Mouse (Mus musculus): ENCODE measurements around the gene Olfr1447.

Gene Olfr1447

DNA sequence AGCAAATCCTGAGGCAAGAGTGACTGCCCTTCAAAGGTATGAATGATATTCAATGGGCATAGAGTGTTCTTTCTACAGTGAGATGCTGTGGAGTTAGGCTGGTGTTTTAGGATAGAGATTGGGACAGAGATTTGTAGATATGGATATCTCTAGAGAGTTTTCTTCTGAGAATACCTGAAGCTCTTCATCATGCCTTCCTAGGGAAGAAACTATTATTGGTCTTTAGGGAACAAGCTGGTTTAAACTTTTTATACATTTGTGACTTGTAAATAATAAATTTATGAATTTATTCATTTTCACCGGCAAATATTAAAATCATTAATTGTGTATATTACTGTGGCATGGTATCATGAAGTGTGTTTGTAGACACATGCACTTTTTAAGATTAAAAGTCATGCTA, at the start of gene Olfr1447:
Gene Olfr1447, minus strand, starts transcription at position 101 of the 400 bp plus-strand sequence.
- DNase-seq (ENCODE audit: low read depth) = no peak

DNA sequence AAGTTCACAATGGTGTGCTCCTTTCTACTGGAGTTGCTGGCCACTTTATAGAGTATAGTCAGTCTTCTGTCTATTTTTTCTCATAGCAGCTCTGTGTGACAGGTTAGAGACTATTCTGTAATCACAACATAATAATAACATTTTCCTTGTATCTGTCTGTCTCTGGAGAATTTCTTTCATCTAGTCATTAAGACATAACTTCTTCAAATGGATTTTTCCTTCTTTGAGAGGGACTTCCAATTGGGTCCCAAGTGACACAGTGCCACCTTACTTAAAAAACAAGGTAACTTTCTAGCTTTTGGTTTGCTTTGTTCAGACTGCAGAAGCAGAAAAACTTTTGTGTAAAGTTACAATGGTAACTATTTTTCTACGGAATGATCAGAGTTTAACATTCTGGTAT, 46.4 kb upstream of the Olfr1447 start, which contains the start of gene Olfr1450:
Gene Olfr1450, plus strand, starts transcription at position 301 of the 400 bp plus-strand sequence.
- no peak for DNase-seq (ENCODE audit: low read depth)

DNA sequence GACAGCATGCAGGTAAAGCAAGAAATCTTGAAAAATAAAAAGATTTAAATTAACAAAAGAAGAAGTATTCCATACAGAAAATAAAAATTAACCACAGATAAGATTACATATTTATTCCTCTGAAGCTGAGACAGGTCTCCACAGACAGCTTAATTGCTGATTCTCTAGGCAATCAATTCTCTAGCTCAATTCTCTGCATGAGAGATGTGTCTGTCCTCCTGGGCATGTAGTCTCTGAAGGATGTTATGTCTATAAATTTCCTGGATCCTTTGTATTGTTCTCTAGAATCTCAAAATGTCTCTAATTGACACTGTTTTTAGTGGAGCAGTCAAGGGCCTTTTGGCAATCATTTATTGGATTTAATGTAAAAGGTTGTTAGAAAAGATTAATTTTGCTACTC, 27.0 kb upstream of the Olfr1447 start, which contains the start of gene Olfr1449:
Gene Olfr1449, plus strand, starts transcription at position 301 of the 400 bp plus-strand sequence.
- no peak for DNase-seq (ENCODE audit: low read depth)

DNA sequence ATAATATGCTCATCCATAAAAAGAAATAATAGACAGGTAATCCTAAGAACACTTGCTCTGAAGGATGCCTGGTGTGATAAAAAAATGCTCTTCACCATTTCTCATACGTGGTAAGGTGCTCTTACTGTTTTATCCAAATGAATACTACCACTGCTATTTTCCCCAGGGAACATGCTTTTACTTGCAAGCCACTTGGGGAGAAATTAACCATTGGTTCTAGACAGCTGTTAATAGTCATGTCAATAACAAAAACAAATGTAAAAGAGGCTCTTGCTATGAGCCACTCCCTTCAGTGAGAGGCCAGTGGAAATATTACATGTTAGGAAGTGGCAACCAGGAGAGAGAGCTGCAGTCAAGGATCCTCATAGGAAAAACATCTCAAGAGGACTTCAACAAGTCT, 20.8 kb upstream of the Olfr1447 start, which contains the start of gene Olfr1448:
Gene Olfr1448, minus strand, starts transcription at position 101 of the 400 bp plus-strand sequence.
- DNase-seq (ENCODE audit: low read depth) = no peak

DNA sequence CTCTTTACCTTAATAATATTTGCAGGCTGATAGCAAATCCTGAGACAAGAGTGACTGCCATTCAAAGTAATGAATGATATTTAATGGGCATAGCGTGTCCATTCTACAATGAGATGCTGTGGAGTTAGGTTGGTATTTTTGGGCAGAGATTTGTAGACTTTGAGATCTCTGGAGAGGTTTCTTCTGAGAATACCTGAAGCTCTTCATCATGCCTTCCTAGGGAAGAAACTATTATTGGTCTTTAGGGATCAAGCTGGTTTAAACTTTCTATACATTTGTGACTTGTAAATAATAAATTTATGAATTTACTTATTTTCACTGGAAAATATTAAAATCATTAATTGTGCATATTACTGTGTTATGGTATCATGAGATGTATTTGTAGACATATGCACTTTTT, 10.1 kb downstream of the Olfr1447 start, which contains the start of gene Olfr1446:
Gene Olfr1446, minus strand, starts transcription at position 101 of the 400 bp plus-strand sequence.
- DNase-seq (ENCODE audit: low read depth) = no peak

DNA sequence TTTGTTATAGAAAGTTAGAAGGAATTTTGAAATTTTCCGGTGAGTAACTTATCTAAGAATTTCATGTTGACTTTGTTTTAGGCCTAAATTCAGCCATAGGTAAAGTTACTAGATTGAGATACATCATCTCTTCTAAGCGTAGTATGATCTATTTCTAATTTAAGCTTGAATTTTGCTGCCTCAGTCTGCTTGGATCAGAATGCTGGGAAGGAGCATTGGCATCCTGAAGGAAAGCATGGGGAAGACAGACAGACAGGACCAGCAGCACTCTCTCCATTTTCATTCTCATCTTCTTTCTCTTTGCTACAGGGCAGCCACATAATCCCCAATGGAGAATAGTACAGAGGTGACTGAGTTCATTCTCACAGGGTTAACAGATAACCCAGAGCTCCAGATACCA, 20.0 kb downstream of the Olfr1447 start, which contains the start of gene Olfr1445:
Gene Olfr1445, plus strand, starts transcription at position 301 of the 400 bp plus-strand sequence.
- DNase-seq (ENCODE audit: low read depth) = no peak

DNA sequence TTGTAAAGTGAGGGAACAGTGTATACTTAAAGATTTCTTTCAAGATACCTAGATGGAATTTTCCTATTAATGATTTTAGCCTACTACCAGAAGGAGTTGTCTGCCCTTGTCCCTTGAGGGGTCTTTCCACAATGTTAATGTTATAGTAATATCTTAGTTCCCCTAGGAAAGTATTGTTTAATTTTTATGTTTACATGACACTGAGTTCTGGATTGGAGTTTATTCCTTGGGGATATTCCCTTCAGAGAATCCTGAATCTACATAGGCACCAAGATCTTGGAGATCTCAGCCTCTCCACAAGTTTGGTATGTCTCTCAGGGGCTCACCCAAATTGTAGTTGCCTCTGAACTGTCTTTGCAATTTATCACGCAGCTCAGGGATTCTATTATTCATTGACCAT, 46.6 kb downstream of the Olfr1447 start, which contains the start of gene Olfr1444:
Gene Olfr1444, plus strand, starts transcription at position 301 of the 400 bp plus-strand sequence.
- DNase-seq (ENCODE audit: low read depth) = no peak

All from c-Kit-positive CD71-positive TER-119-negative erythroid progenitor cells, embryonic 14.5 days (primary cell).